Mouse (Mus musculus) embryonic fibroblast, embryonic 13.5 days (primary cell): Measurements from ENCODE around the gene Ddrgk1.

Experiments used
- CTCF ChIP-seq: IDR thresholded peaks from 2 replicates; pipeline ENCODE4 v1.5.1; 2011; ENCODE audit warnings: mild to moderate bottlenecking, control low read depth, low read length, moderate library complexity, borderline replicate concordance; ENCODE audit not compliant: insufficient read depth
- POLR2A ChIP-seq: IDR thresholded peaks from 2 replicates; pipeline ENCODE4 v1.6.1; 2011; ENCODE audit warnings: low read depth, mild to moderate bottlenecking, control low read depth, low read length, moderate library complexity

DNA sequence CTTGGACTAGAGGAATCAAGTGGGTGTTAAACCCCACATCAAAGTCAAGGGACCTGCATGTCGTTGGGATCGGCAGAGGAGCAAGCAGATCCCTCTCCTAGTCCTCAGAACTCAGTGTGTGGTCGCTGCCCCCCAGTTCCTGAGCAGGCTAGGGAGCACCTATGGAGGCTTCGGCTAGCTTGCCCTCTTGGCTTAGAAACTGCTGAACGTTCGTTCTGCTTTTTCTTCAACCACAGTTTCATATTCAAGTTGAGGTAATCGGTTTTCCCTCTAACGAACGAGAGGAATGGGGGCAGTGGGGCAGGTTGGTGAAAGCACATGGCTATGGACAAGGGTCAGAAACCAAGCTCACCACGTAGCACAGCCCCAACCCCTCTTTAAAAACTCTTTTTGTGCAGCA, 42.6 kb upstream of the Ddrgk1 start:
- TF ChIP-seq CTCF (no peak), POLR2A (no peak)
